ENCODE assay signal across 30 mouse cellular contexts in the genomic region with DNA sequence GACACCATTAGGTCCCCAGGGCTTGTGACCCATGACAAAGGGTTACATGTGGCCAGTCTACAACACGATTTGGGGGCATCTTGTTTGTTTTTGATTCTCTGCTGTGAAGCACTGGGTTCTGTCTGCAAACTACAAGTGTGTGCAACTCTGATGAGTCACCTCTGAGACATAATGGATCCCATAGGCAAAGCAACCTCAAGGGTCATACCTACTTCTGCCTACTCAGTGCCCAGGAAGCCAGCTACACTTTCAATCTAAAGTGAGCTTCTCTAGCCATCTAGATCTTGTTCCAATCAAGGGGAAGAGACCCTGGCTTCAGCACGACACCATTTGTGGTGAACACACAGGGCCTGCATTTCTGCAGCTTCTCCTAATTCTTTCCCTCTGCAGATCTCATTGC. TPM values are rescaled to one million over a fixed set of nuclear protein-coding genes. Genes with fewer than 3 reads are reported as not detected.
DNase-seq lines count a peak whose midpoint lies in the region; ATAC-seq and TF ChIP-seq lines count a peak whose summit lies in the region.
"Had no signal": no experiment of that assay in that cellular context is flagged by ENCODE, and none has a peak within 500 bp of the region (broad histone marks: within the 10 kb centered on the region; RNA-seq: fewer than 3 reads in every experiment).

No protein-coding gene starts in this region.

- H3K4me3 ChIP-seq in megakaryocyte, embryonic 14.5 days (replicated peaks), result peak overlapping the region; percentile 70
- H3K4me3 ChIP-seq in C2C12 (ENCODE audit: insufficient read depth, poor library complexity, severe bottlenecking) (no peak overlapping the region), macrophage (ENCODE audit: inconsistent target) (peak overlapping the region; percentile 67)
- no peak overlapping the region for H3K4me3 ChIP-seq in layer of hippocampus, adult 2 months
- H3K4me3 ChIP-seq: embryonic facial prominence, embryonic 13.5 days; erythroblast, embryonic 14.5 days; forebrain, embryonic 12.5 days; forebrain, embryonic 15.5 days; heart, embryonic 12.5 days; heart, embryonic 15.5 days had no signal

- H3K79me2 ChIP-seq in C2C12 (ENCODE audit: control insufficient read depth, insufficient read depth) (no peaks in the 10 kb centered on the region), macrophage (ENCODE audit: inconsistent target) (peaks cover 70% of the 10 kb centered on the region)

- H3K27ac ChIP-seq in macrophage, result peak overlapping the region; percentile 77; the same call in 1 of the 2 replicates
- H3K27ac ChIP-seq in layer of hippocampus, adult 2 months, result no peak overlapping the region
- H3K27ac ChIP-seq: embryonic facial prominence, embryonic 13.5 days; forebrain, embryonic 12.5 days; forebrain, embryonic 15.5 days; heart, embryonic 15.5 days; hindbrain, embryonic 14.5 days; hindbrain, postnatal 0 days had no signal

- peaks cover 4% of the 10 kb centered on the region for H3K36me3 ChIP-seq in megakaryocyte, embryonic 14.5 days (replicated peaks; ENCODE audit: low read length)
- no peaks in the 10 kb centered on the region for H3K36me3 ChIP-seq in C2C12 (ENCODE audit: control insufficient read depth, insufficient read depth)
- H3K36me3 ChIP-seq in macrophage (ENCODE audit: inconsistent target), result peaks cover 40% of the 10 kb centered on the region
- H3K36me3 ChIP-seq: embryonic facial prominence, embryonic 13.5 days; forebrain, embryonic 12.5 days; forebrain, embryonic 15.5 days; G1E; heart, embryonic 12.5 days; heart, embryonic 15.5 days had no signal

- H3K9me3 ChIP-seq in megakaryocyte, embryonic 14.5 days, result peaks cover 14% of the 10 kb centered on the region
- H3K9me3 ChIP-seq: embryonic facial prominence, embryonic 13.5 days; forebrain, embryonic 12.5 days; forebrain, embryonic 15.5 days; G1E; heart, embryonic 15.5 days had no signal

- H3ac ChIP-seq in C2C12 (ENCODE audit: control insufficient read depth, insufficient read length, low read depth), result no peak overlapping the region

- 69% methylated on average over 2 of the region's 2 CpGs for WGBS in macrophage (ENCODE audit: missing documents)

- H3K4me1 ChIP-seq in megakaryocyte, embryonic 14.5 days, result peaks cover 65% of the 10 kb centered on the region
- H3K4me1 ChIP-seq: heart, embryonic 12.5 days had no signal

- H3K27me3 ChIP-seq in megakaryocyte, embryonic 14.5 days (replicated peaks), result peaks cover 2% of the 10 kb centered on the region
- no peaks in the 10 kb centered on the region for H3K27me3 ChIP-seq in C2C12 (ENCODE audit: control insufficient read depth, insufficient read depth, insufficient read length)
- H3K27me3 ChIP-seq: embryonic facial prominence, embryonic 13.5 days; forebrain, embryonic 12.5 days; forebrain, embryonic 15.5 days; heart, embryonic 15.5 days; Patski had no signal

- TF ChIP-seq CTCF in C2C12 (IDR thresholded peaks at IDR 0.05; ENCODE audit: control insufficient read depth, insufficient read depth, insufficient read length), result no peak
- TF ChIP-seq CTCF in layer of hippocampus, adult 2 months (conservative IDR thresholded peaks at IDR 0.05), result no peak

- ATAC-seq in megakaryocyte, adult 5-6 weeks (ENCODE audit: poor library complexity, severe bottlenecking), result no peak
- ATAC-seq: forebrain, embryonic 15.5 days; hindbrain, postnatal 0 days; Patski had no signal

- H3K79me3 ChIP-seq in C2C12 (ENCODE audit: low read depth), result no peaks in the 10 kb centered on the region

- peak; percentile 55 for DNase-seq in heart, adult 11 months
- no peak for DNase-seq in heart, postnatal 4 days
- DNase-seq in layer of hippocampus, adult 2 months (ENCODE audit: low spot score in 2 of 2), result no peak
- DNase-seq in kidney, postnatal 10 days, result no peak
- DNase-seq: adrenal gland, postnatal 10 days; adrenal gland, postnatal 36 days; cerebellum, adult 11 months; cerebellum, adult 2 months; cerebellum, adult 9-11 months; cerebellum, postnatal 25 days; gastrocnemius, postnatal 25 days; heart, postnatal 10 days; heart, postnatal 36 days had no signal

TF ChIP-seq in C2C12, 6 proteins besides CTCF, POLR2A, EP300 and RAD21:
- no peak for TF ChIP-seq USF1 (IDR thresholded peaks at IDR 0.05; ENCODE audit: low read depth)
- TF ChIP-seq CEBPB (IDR thresholded peaks at IDR 0.05; ENCODE audit: low read depth), result peak; percentile 50

RNA-seq across cellular contexts. Expression of a gene that starts 1.4 kb away (rescaled TPM):
- under 1 TPM; 0.25 to 0.74 TPM for total RNA-seq in heart, postnatal 4 days (2021)
- 1.3 TPM in 1 of 2 replicates, not detected in the other for polyA plus RNA-seq in megakaryocyte, embryonic 14.5 days (2012; ENCODE audit: insufficient read depth, low replicate concordance)
- 36.6 and 48.0 TPM in 2 replicates for total RNA-seq in megakaryocyte, adult 5-6 weeks (2015)
- 126 and 145 TPM in 2 replicates for total RNA-seq in megakaryocyte, adult 5-6 weeks (2017)
- polyA plus RNA-seq in C2C12 (2012; fragmentation: generic; extraction: Trizol) (0.06 TPM), macrophage (2018) (37.1 to 163 TPM (median 40.9 TPM) in 3 replicates)
- total RNA-seq in macrophage (2018; cell fraction: chromatin; rRNA removed), result over 10,000 TPM in 1 of 26 experiments, 1,000 to 10,000 TPM in 15, 100 to 1,000 TPM in 10; 181 to 12,539 (median 2,733) TPM
- total RNA-seq in macrophage (2018; cell fraction: cytosol; rRNA removed), result 100 to 1,000 TPM in 14 of 26 experiments, 10 to 100 TPM in 12; 26.9 to 928 (median 389) TPM
- total RNA-seq in macrophage (2018; cell fraction: nucleus; rRNA removed), result 1,000 to 10,000 TPM in 15 of 26 experiments, 100 to 1,000 TPM in 11; 143 to 7,936 (median 1,714) TPM
- total RNA-seq in layer of hippocampus, adult 2 months (2021), result 1 to 10 TPM in 1 of 2 experiments, under 1 TPM in 1; 0.93 to 1.1 TPM
- polyA plus RNA-seq: erythroblast, embryonic 14.5 days; forebrain, embryonic 15.5 days; G1E; heart, embryonic 12.5 days; heart, embryonic 15.5 days; hindbrain, embryonic 11.5 days; hindbrain, embryonic 14.5 days had no signal

RNA-seq across cellular contexts. Expression of a gene that starts 53.3 kb away (rescaled TPM):
- not detected for total RNA-seq in heart, postnatal 4 days (2021)
- 0.75 TPM in 1 of 2 replicates, not detected in the other for polyA plus RNA-seq in megakaryocyte, embryonic 14.5 days (2012; ENCODE audit: insufficient read depth, low replicate concordance)
- total RNA-seq in megakaryocyte, adult 5-6 weeks (2015), result 0.20 and 0.48 TPM in 2 replicates
- total RNA-seq in megakaryocyte, adult 5-6 weeks (2017), result 1.1 TPM in 1 of 2 replicates, not detected in the other
- polyA plus RNA-seq in C2C12 (2012; fragmentation: generic; extraction: Trizol), result not detected
- total RNA-seq in macrophage (2018; cell fraction: chromatin; rRNA removed), result 1 to 10 TPM in 10 of 26 experiments, not detected in 16; 1.6 to 3.4 (median 2.7) TPM
- total RNA-seq in macrophage (2018; cell fraction: cytosol; rRNA removed), result 1 to 10 TPM in 13 of 26 experiments, under 1 TPM in 1, not detected in 12; 0.10 to 4.6 (median 2.7) TPM
- 1 to 10 TPM in 14 of 26 experiments, not detected in 12; 1.0 to 4.9 (median 2.6) TPM for total RNA-seq in macrophage (2018; cell fraction: nucleus; rRNA removed)
- polyA plus RNA-seq in macrophage (2018), result not detected in 3 replicates
- total RNA-seq in layer of hippocampus, adult 2 months (2021), result not detected
- total RNA-seq: adrenal gland, adult 18-20 months; adrenal gland, postnatal 36 days; gastrocnemius, adult 8-10 months; gastrocnemius, postnatal 25 days; heart, postnatal 10 days; heart, postnatal 36 days; hindbrain, postnatal 0 days had no signal
- polyA plus RNA-seq: cerebellum, adult 2 months; embryonic facial prominence, embryonic 13.5 days; forebrain, embryonic 12.5 days; forebrain, embryonic 15.5 days; G1E; heart, embryonic 12.5 days; heart, embryonic 15.5 days; hindbrain, embryonic 11.5 days; hindbrain, embryonic 14.5 days; hindbrain, postnatal 0 days; Patski had no signal

Comparison
In these comparisons a context has a peak if more than half of its experiments do, and no peak if none do; other contexts are left out.
1. H3K4me3 ChIP-seq: peak in megakaryocyte, embryonic 14.5 days (single experiment) and macrophage (single experiment); none in C2C12 (single experiment) and layer of hippocampus, adult 2 months (single experiment).
2. RNA of a gene that starts 1.4 kb away (total RNA-seq): 36.6 to 145 TPM in megakaryocyte, adult 5-6 weeks; 0.93 to 1.1 TPM in layer of hippocampus, adult 2 months and 0.25 to 0.74 TPM in heart, postnatal 4 days; every median in the first group is over 10 times any median in the second.